Mouse (Mus musculus): ENCODE measurements around the gene Olfr1373.
A peak's percentile ranks its signal among the peaks of the same experiment; 100 is the strongest.

Gene Olfr1373

GRCm38 (mm10) chr11:52106037-52106436 lies 39.3 kb downstream of the Olfr1373 start:
- DNase-seq (ENCODE audit: low spot score): no peak

GRCm38 (mm10) chr11:52105503-52105902 lies 39.8 kb downstream of the Olfr1373 start:
- no peak for DNase-seq (ENCODE audit: low spot score)

- DNase-seq (ENCODE audit: low spot score): no peak
These were observed 42.4 kb downstream of the Olfr1373 start for GRCm38 (mm10) chr11:52102977-52103376.

GRCm38 (mm10) chr11:52099771-52100219 lies 45.5 kb downstream of the Olfr1373 start:
- DNase-seq (ENCODE audit: low spot score): no peak

- DNase-seq (ENCODE audit: low spot score): peak; percentile 88
These were observed 46.1 kb downstream of the Olfr1373 start for GRCm38 (mm10) chr11:52099031-52099761.

GRCm38 (mm10) chr11:52098398-52098946 lies 46.9 kb downstream of the Olfr1373 start, which contains the start of gene Ppp2ca:
Gene Ppp2ca (plus strand): TSS chr11:52098681.
- DNase-seq (ENCODE audit: low spot score): peak; percentile 98

GRCm38 (mm10) chr11:52097596-52097995 lies 47.7 kb downstream of the Olfr1373 start:
- no peak for DNase-seq (ENCODE audit: low spot score)

GRCm38 (mm10) chr11:52097016-52097415 lies 48.3 kb downstream of the Olfr1373 start:
- no peak for DNase-seq (ENCODE audit: low spot score)

Data from embryo, embryonic 10.5 days (tissue).